Mouse (Mus musculus) stomach, postnatal 0 days (tissue): ENCODE measurements around the gene Ctdspl.

Source experiments
- CTCF ChIP-seq: IDR thresholded peaks from 2 replicates; pipeline ENCODE4 v1.5.1; 2016; ENCODE audit warnings: antibody characterized with exemption, low read depth, mild to moderate bottlenecking, moderate library complexity
- EP300 ChIP-seq: optimal IDR thresholded peaks from 2 replicates; pipeline ENCODE3; 2016; ENCODE audit warnings: antibody characterized with exemption

- TF ChIP-seq EP300 (no peak), CTCF (no peak)
These were observed 71.0 kb downstream of the Ctdspl start for GRCm38 (mm10) chr9:118997241-118997640.
